In genomic region chr1:52639090-52639489, GRCm38 (mm10) we compare ENCODE assay signal across 22 mouse cellular contexts. TPM values are rescaled to one million over a fixed set of nuclear protein-coding genes. Genes with fewer than 3 reads are reported as not detected.
DNase-seq lines count a peak whose midpoint lies in the region; ATAC-seq lines count a peak whose summit lies in the region.
"Had no signal": no experiment of that assay in that cellular context is flagged by ENCODE, and none has a peak within 500 bp of the region (broad histone marks: within the 10 kb centered on the region; RNA-seq: fewer than 3 reads in every experiment).

No protein-coding gene starts in this region.

- ATAC-seq in megakaryocyte, adult 5-6 weeks (ENCODE audit: poor library complexity, severe bottlenecking), result peak; percentile 60
- ATAC-seq in neutrophil, adult 5-6 weeks (ENCODE audit: extremely low read depth, insufficient number of reproducible peaks, low FRiP score, poor library complexity, severe bottlenecking), result peak; percentile 23; the same call in 1 of the 2 replicates
- ATAC-seq: activated CD4-positive, CD25-positive, alpha-beta regulatory T cell, adult 4 months; CD4-positive, CD25-positive, alpha-beta regulatory T cell, adult 4 months; forebrain, embryonic 13.5 days; forebrain, postnatal 0 days; hindbrain, embryonic 16.5 days; inflammation-experienced regulatory T-cells, adult 6 months; intestine, embryonic 16.5 days had no signal

- peak; percentile 73 for DNase-seq in heart, adult 11 months
- DNase-seq in heart, adult 8-10 months (ENCODE audit: low spot score), result no peak
- no peak for DNase-seq in cerebellum, adult 18-20 months
- DNase-seq in layer of hippocampus, adult 8-10 months (ENCODE audit: low spot score in 2 of 2), result no peak
- DNase-seq: adrenal gland, adult 8-10 months; adrenal gland, postnatal 25 days; B cell, adult 2 months; cerebellum, adult 11-12 months; cerebellum, adult 9-10 months; cerebellum, postnatal 14 days; forebrain, postnatal 0 days; gastrocnemius, postnatal 36 days; heart, postnatal 10 days; heart, postnatal 36 days had no signal

RNA-seq across cellular contexts. Expression of gene Nemp2, which starts 8.6 kb away (rescaled TPM):
- 1 to 10 TPM in 1 of 4 experiments, under 1 TPM in 3; 0.71 to 1.3 (median 0.93) TPM for total RNA-seq in heart, adult 8-10 months (2022)
- 18.1 and 19.6 TPM in 2 replicates for total RNA-seq in megakaryocyte, adult 5-6 weeks (2015)
- 19.4 and 20.3 TPM in 2 replicates for total RNA-seq in megakaryocyte, adult 5-6 weeks (2017)
- 47.9 and 56.1 TPM in 2 replicates for total RNA-seq in neutrophil, adult 5-6 weeks (2017)
- total RNA-seq in layer of hippocampus, adult 8-10 months (2022), result 1 to 10 TPM; 4.0 to 5.8 (median 4.4) TPM
